Mouse (Mus musculus): ENCODE measurements around the gene Sh2b3.

DNA sequence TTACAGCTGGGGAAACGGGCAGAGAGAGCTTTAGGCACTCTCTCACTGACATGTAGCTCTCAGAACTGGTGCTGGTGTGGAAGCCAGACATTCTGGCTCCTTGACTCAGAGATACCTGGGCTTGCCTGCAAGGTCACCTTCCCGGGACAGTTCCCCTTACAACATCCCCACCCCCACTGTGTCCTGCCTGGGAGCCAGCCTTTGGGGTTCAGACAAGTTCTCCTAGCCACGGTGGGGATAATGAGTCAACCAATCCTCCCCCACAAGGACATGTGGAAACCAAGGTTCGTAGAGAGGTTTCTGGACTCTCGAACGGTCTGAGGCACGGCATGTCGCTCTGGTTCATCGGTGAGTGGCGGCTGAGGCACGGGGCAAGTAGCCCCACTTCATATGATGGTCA lies 19.3 kb upstream of the Sh2b3 start:
- TF ChIP-seq CTCF (IDR thresholded peaks at IDR 0.05; ENCODE audit: low read depth) (no peak), EP300 (IDR thresholded peaks at IDR 0.05; ENCODE audit: low read depth) (no peak)
